Mouse (Mus musculus): Measurements from ENCODE around the gene Pdia5. TPM values are rescaled to one million over a fixed set of nuclear protein-coding genes. Genes with fewer than 3 reads are reported as not detected.

Gene Pdia5
- polyA plus RNA-seq, 1 experiment from 2014 or later: 11.3 TPM

DNA sequence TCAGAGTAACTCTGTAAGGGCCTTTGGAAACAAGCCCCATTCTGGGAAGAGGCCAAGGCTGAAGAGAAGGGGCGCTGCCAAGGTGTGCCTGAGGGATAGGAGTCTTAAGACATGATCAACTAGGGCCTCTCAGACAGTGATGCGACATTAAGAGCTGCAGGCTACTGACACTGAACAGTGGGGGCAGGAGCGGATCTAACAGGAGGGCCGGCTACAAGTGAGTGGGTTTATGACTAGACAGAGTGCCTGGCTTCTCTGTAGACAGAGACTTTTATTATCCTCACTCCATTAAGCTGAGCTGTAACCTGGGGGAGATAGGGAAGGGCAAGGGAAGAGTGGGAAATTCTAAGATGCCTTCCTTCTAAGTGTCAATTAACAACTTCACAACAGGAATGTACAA is 84.0 kb downstream of the Pdia5 start:
- H3K36me3 ChIP-seq (ENCODE audit: control insufficient read depth, insufficient read depth, low read length): no peaks in the 10 kb centered on the region
- no peaks in the 10 kb centered on the region for H3K9me3 ChIP-seq (ENCODE audit: control insufficient read depth, low read length)
- no peak for ATAC-seq (ENCODE audit: low FRiP score)
- DNase-seq (ENCODE audit: low spot score): no peak
- no peaks in the 10 kb centered on the region for H3K27me3 ChIP-seq (ENCODE audit: control insufficient read depth, insufficient read depth, low read length)
- 74% methylated on average over 4 of the region's 4 CpGs for WGBS
- no peak overlapping the region for H3K4me3 ChIP-seq (ENCODE audit: low read depth, low read length)
- H3K9ac ChIP-seq (ENCODE audit: low read depth, low read length): no peak overlapping the region
- no peak overlapping the region for H3K27ac ChIP-seq (ENCODE audit: low read depth, low read length)
- H3K4me2 ChIP-seq (replicated peaks; ENCODE audit: low read depth, low read length): no peak overlapping the region
- H3K4me1 ChIP-seq (replicated peaks; ENCODE audit: control insufficient read depth, insufficient read depth, low read length): no peaks in the 10 kb centered on the region

DNA sequence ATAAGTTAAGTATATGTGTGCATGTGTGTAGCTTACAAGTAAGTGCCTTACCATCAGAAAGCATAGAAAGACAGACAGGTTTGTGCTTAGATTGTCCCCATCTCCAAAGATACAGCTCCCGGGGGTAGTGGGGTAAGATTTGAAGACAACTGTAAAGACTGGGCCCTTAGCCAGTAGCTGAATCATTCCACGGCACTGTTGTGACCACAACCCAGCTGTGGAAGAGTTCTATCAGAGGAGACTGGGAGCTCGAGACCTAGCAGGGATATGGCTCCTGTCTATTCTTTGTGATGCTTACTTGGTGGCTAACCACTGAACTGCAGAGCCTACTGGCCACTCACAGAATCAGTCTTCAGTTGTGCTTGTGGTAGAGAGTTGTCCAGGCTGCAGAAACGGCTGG is 84.5 kb downstream of the Pdia5 start:
- H3K9me3 ChIP-seq (ENCODE audit: control insufficient read depth, low read length): no peaks in the 10 kb centered on the region
- no peak for ATAC-seq (ENCODE audit: low FRiP score)
- H3K4me3 ChIP-seq (ENCODE audit: low read depth, low read length): no peak overlapping the region
- H3K36me3 ChIP-seq (ENCODE audit: control insufficient read depth, insufficient read depth, low read length): no peaks in the 10 kb centered on the region
- no peak for DNase-seq (ENCODE audit: low spot score)
- H3K9ac ChIP-seq (ENCODE audit: low read depth, low read length): no peak overlapping the region
- no peak overlapping the region for H3K4me2 ChIP-seq (replicated peaks; ENCODE audit: low read depth, low read length)
- no peaks in the 10 kb centered on the region for H3K4me1 ChIP-seq (replicated peaks; ENCODE audit: control insufficient read depth, insufficient read depth, low read length)
- H3K27ac ChIP-seq (ENCODE audit: low read depth, low read length): no peak overlapping the region
- WGBS: 90% methylated on average over 4 of the region's 4 CpGs
- H3K27me3 ChIP-seq (ENCODE audit: control insufficient read depth, insufficient read depth, low read length): no peaks in the 10 kb centered on the region

DNA sequence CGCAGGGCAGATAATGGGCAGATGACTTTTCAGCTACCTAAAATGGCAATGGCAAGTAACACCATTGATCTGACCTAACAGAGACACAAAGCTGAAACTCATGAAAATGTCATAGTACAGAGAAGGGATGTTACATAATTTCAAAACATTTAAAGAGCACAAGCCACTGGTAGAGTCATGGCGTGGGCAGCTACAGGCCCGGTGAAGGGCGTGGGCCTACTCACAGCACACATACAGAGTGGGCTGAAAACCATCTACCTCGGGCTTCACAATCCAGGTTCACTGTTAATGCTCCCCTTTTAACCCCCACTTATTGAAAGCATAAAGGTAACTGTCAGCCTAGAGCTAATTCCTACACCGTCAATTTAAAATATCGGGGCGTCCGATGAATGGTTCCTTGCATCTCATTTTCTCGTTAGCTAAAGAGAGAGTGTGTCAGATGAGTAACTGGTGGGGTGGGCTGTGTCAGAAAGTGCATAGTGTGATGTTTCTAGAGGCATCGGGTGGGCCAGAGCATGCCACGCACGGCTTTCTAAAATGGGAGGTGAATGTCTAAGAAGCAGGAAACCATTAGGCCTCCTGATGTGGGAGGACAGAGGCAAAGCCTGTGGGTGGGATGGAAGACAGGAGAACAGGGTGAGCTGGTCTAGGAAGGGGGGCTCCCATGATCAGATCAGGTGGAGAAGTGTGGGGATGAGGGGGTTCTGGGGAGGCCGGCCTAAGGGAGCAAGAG is 85.2 kb downstream of the Pdia5 start:
- Histone ChIP-seq H3K36me3 (ENCODE audit: control insufficient read depth, insufficient read depth, low read length) (no peaks in the 10 kb centered on the region), H3K27me3 (ENCODE audit: control insufficient read depth, insufficient read depth, low read length) (no peaks in the 10 kb centered on the region), H3K9me3 (ENCODE audit: control insufficient read depth, low read length) (no peaks in the 10 kb centered on the region), H3K4me3 (ENCODE audit: low read depth, low read length) (no peak overlapping the region), H3K4me2 (replicated peaks; ENCODE audit: low read depth, low read length) (no peak overlapping the region), H3K4me1 (replicated peaks; ENCODE audit: control insufficient read depth, insufficient read depth, low read length) (no peaks in the 10 kb centered on the region), H3K9ac (ENCODE audit: low read depth, low read length) (no peak overlapping the region), H3K27ac (ENCODE audit: low read depth, low read length) (no peak overlapping the region)
- no peak for ATAC-seq (ENCODE audit: low FRiP score)
- DNase-seq (ENCODE audit: low spot score): no peak
- WGBS: 93% methylated on average over 14 of the region's 14 CpGs

DNA sequence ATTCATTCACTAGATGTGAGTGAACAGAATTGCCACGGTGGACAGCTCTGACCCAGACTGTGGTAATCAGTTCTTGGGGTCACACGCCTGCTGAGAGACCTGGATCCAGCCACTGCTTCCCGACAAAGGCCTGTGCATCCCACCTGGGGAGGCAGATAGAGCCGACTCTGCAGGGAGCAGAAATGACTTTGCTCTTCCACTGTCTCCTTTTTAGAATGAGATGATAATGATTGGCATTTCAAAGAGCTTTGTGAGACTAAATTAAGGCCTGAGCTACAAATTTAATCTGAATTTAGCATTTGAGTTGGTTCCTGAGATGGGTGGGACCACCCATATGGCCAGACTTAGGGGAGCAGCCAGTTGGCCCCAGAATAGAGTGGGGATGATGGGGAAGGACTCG is 85.8 kb downstream of the Pdia5 start:
- Histone ChIP-seq H3K4me2 (replicated peaks; ENCODE audit: low read depth, low read length) (no peak overlapping the region), H3K9ac (ENCODE audit: low read depth, low read length) (no peak overlapping the region), H3K27me3 (ENCODE audit: control insufficient read depth, insufficient read depth, low read length) (no peaks in the 10 kb centered on the region), H3K9me3 (ENCODE audit: control insufficient read depth, low read length) (no peaks in the 10 kb centered on the region), H3K27ac (ENCODE audit: low read depth, low read length) (no peak overlapping the region), H3K4me3 (ENCODE audit: low read depth, low read length) (no peak overlapping the region), H3K36me3 (ENCODE audit: control insufficient read depth, insufficient read depth, low read length) (no peaks in the 10 kb centered on the region), H3K4me1 (replicated peaks; ENCODE audit: control insufficient read depth, insufficient read depth, low read length) (no peaks in the 10 kb centered on the region)
- ATAC-seq (ENCODE audit: low FRiP score) (no peak), DNase-seq (ENCODE audit: low spot score) (no peak)
- 50% methylated on average over 5 of the region's 5 CpGs for WGBS

DNA sequence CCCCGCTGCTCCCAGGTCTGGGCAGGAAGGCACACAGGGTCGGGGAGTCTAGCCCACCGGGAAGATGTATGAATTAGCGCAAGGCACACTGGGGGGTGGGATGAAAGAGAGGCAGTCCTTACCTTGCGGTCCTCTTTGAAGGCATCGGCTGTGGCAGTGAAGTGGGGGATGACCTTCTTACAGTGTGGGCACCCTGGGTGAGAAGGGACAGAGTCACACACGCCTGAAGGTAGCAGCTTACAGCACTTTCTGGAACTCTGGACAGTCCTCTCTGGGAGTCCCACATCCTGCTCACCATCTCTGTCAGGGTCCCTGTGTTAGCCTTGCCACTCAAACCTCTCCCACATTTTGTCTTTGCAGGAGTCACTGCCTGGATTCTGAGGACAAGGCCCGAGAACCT is 86.8 kb downstream of the Pdia5 start:
- no peak for ATAC-seq (ENCODE audit: low FRiP score)
- Histone ChIP-seq H3K27me3 (ENCODE audit: control insufficient read depth, insufficient read depth, low read length) (no peaks in the 10 kb centered on the region), H3K4me2 (replicated peaks; ENCODE audit: low read depth, low read length) (no peak overlapping the region), H3K4me1 (replicated peaks; ENCODE audit: control insufficient read depth, insufficient read depth, low read length) (no peaks in the 10 kb centered on the region), H3K9ac (ENCODE audit: low read depth, low read length) (no peak overlapping the region), H3K9me3 (ENCODE audit: control insufficient read depth, low read length) (no peaks in the 10 kb centered on the region), H3K4me3 (ENCODE audit: low read depth, low read length) (no peak overlapping the region), H3K36me3 (ENCODE audit: control insufficient read depth, insufficient read depth, low read length) (no peaks in the 10 kb centered on the region), H3K27ac (ENCODE audit: low read depth, low read length) (no peak overlapping the region)
- DNase-seq (ENCODE audit: low spot score): no peak
- WGBS: 94% methylated on average over 8 of the region's 8 CpGs

DNA sequence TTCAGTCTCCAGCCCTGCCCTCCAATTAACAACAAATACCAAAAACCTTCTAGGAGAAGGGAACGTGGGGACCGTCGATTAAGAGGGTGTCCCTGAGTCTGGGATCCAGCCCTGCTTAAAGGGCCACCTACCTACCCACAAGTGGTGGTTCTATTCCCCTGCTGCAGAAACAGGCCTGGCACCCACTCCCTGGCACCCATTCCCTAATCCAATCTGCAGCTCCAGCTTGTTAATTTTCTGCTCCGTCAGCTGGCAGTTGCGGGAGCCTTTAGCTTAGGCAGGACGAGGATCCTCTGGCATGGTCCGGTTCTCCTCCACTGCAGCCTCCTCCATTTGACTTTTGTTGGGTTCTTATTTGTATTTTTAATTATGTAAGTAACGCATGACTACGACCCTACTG is 87.3 kb downstream of the Pdia5 start:
- no peak overlapping the region for H3K27ac ChIP-seq (ENCODE audit: low read depth, low read length)
- H3K9ac ChIP-seq (ENCODE audit: low read depth, low read length): no peak overlapping the region
- H3K9me3 ChIP-seq (ENCODE audit: control insufficient read depth, low read length): no peaks in the 10 kb centered on the region
- no peaks in the 10 kb centered on the region for H3K36me3 ChIP-seq (ENCODE audit: control insufficient read depth, insufficient read depth, low read length)
- H3K4me3 ChIP-seq (ENCODE audit: low read depth, low read length): no peak overlapping the region
- no peaks in the 10 kb centered on the region for H3K4me1 ChIP-seq (replicated peaks; ENCODE audit: control insufficient read depth, insufficient read depth, low read length)
- WGBS: 93% methylated on average over 9 of the region's 9 CpGs
- H3K4me2 ChIP-seq (replicated peaks; ENCODE audit: low read depth, low read length): no peak overlapping the region
- H3K27me3 ChIP-seq (ENCODE audit: control insufficient read depth, insufficient read depth, low read length): no peaks in the 10 kb centered on the region
- no peak for ATAC-seq (ENCODE audit: low FRiP score)
- DNase-seq (ENCODE audit: low spot score): no peak

DNA sequence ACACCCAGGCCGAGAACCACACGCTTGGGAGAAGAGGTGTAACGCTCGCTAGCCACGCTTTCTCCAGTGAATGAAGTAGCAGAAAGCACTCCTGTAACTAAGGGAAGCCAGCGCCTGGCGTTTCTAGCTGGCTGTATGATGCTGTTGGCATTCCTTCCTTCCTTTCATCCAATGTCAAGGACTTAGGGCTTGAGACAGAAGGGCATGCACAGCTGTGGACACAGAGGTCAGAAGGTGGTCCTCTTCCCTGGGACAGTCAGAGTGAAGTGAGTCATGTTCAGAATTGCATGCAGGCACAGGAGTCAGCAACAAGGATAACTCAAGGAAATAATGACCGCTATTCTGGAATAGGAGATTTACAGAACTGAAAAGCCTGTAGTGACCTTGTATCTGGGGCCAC is 97.9 kb downstream of the Pdia5 start:
- no peak overlapping the region for H3K4me2 ChIP-seq (replicated peaks; ENCODE audit: low read depth, low read length)
- no peak for ATAC-seq (ENCODE audit: low FRiP score)
- no peak overlapping the region for H3K9ac ChIP-seq (ENCODE audit: low read depth, low read length)
- H3K27me3 ChIP-seq (ENCODE audit: control insufficient read depth, insufficient read depth, low read length): no peaks in the 10 kb centered on the region
- WGBS: 89% methylated on average over 8 of the region's 8 CpGs
- H3K4me3 ChIP-seq (ENCODE audit: low read depth, low read length): no peak overlapping the region
- no peak for DNase-seq (ENCODE audit: low spot score)
- no peaks in the 10 kb centered on the region for H3K36me3 ChIP-seq (ENCODE audit: control insufficient read depth, insufficient read depth, low read length)
- no peaks in the 10 kb centered on the region for H3K9me3 ChIP-seq (ENCODE audit: control insufficient read depth, low read length)
- no peaks in the 10 kb centered on the region for H3K4me1 ChIP-seq (replicated peaks; ENCODE audit: control insufficient read depth, insufficient read depth, low read length)
- no peak overlapping the region for H3K27ac ChIP-seq (ENCODE audit: low read depth, low read length)

DNA sequence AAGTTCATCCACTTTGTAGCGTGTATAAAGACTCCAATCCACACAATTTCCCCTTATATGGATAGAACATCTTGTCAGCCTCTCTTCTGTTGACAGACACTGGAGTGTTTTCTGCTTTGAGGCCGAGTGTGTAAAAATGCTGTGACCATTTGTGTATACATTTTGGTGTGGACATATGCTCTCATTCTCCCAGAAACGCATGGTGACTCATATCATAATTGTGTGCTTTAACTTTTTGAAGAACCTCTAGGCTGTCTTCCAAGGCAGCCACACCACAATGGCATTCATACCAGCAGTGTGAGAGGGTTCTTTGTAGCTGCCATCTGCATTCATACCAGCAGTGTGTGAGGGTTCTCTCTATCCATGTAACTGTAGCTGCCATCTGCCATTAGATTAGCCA is 105.0 kb downstream of the Pdia5 start:
- no peak for DNase-seq (ENCODE audit: low spot score)
- Histone ChIP-seq H3K27ac (ENCODE audit: low read depth, low read length) (no peak overlapping the region), H3K4me1 (replicated peaks; ENCODE audit: control insufficient read depth, insufficient read depth, low read length) (no peaks in the 10 kb centered on the region), H3K9ac (ENCODE audit: low read depth, low read length) (no peak overlapping the region), H3K9me3 (ENCODE audit: control insufficient read depth, low read length) (no peaks in the 10 kb centered on the region), H3K36me3 (ENCODE audit: control insufficient read depth, insufficient read depth, low read length) (no peaks in the 10 kb centered on the region), H3K4me3 (ENCODE audit: low read depth, low read length) (no peak overlapping the region), H3K4me2 (replicated peaks; ENCODE audit: low read depth, low read length) (no peak overlapping the region), H3K27me3 (ENCODE audit: control insufficient read depth, insufficient read depth, low read length) (no peaks in the 10 kb centered on the region)
- no peak for ATAC-seq (ENCODE audit: low FRiP score)
- whole genome bisulfite sequencing: 91% methylated on average over 3 of the region's 3 CpGs

DNA sequence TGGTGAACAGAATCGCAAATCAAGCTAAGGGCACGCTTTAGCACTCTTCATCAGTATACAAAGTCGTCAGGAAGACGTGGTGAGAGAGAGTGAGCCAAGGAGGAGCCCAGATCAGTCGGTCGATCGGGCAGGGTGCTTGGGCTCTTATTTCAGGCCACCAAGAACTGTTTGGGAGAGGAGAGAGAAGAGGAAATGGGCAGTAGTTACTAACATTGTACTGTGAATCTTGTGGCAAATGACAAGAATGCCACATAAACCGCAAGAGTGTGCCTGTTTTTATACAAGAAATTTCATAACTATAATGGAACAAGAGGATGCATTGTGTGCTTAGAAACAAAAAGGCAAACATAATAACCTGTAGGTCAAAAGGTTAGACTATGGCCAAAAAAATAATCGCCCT is 110.6 kb downstream of the Pdia5 start:
- no peaks in the 10 kb centered on the region for H3K27me3 ChIP-seq (ENCODE audit: control insufficient read depth, insufficient read depth, low read length)
- H3K9ac ChIP-seq (ENCODE audit: low read depth, low read length): no peak overlapping the region
- no peak for ATAC-seq (ENCODE audit: low FRiP score)
- no peaks in the 10 kb centered on the region for H3K36me3 ChIP-seq (ENCODE audit: control insufficient read depth, insufficient read depth, low read length)
- 90% methylated on average over 9 of the region's 9 CpGs for WGBS
- DNase-seq (ENCODE audit: low spot score): no peak
- H3K4me2 ChIP-seq (replicated peaks; ENCODE audit: low read depth, low read length): no peak overlapping the region
- H3K27ac ChIP-seq (ENCODE audit: low read depth, low read length): no peak overlapping the region
- no peaks in the 10 kb centered on the region for H3K9me3 ChIP-seq (ENCODE audit: control insufficient read depth, low read length)
- no peaks in the 10 kb centered on the region for H3K4me1 ChIP-seq (replicated peaks; ENCODE audit: control insufficient read depth, insufficient read depth, low read length)
- H3K4me3 ChIP-seq (ENCODE audit: low read depth, low read length): no peak overlapping the region

Data from hindbrain, embryonic 11.5 days (tissue).